Mouse (Mus musculus) left cerebral cortex, postnatal 36 days (tissue): ENCODE measurements around the gene Zfand3. TPM values are rescaled to one million over a fixed set of nuclear protein-coding genes. Genes with fewer than 3 reads are reported as not detected.

Experiments
- DNase-seq, 2 experiments: peaks; one replicate each; pipeline ENCODE4 v3.0.0; 2021 to 2022; ENCODE audit warnings: low spot score in 2 of 2, mixed read lengths in 1 of 2
- intact Hi-C: fragments of 180-260 bp; cut with DNase I; formaldehyde crosslinking; loops from one replicate; pipeline ENCODE4 v1.15.1; 2025
- total RNA-seq, 2 experiments: library from RNA; stranded (reverse); gene quantifications; 2 replicates each; pipeline ENCODE4 v1.2.3; 2021

Zfand3 gene
- total RNA-seq, 2 experiments from 2014 or later = 107 to 120 TPM

- intact Hi-C loops = loop anchor here (5.0 kb wide), 1 partner anchor 52 kb away; no protein-coding TSS in a partner anchor
These were observed 130.6 kb downstream of the Zfand3 start for GRCm38 (mm10) chr17:30134955-30135735.

GRCm38 (mm10) chr17:30135890-30136289 is 131.4 kb downstream of the Zfand3 start:
- DNase-seq = no peak
- intact Hi-C loops = no loop called here

More at GRCm38 (mm10) chr17:30134955-30135735, 130.6 kb downstream of the Zfand3 start:
- no peak for DNase-seq

GRCm38 (mm10) chr17:30136684-30137083 is 132.2 kb downstream of the Zfand3 start:
- no peak for DNase-seq
- intact Hi-C loops = no loop called here

- intact Hi-C loops = no loop called here
- DNase-seq = no peak
These were observed 132.6 kb downstream of the Zfand3 start for GRCm38 (mm10) chr17:30137115-30137514.

- intact Hi-C loops = no loop called here
- DNase-seq = no peak
These were observed 139.6 kb downstream of the Zfand3 start for GRCm38 (mm10) chr17:30144114-30144513.

GRCm38 (mm10) chr17:30145596-30146149 is 141.1 kb downstream of the Zfand3 start:
- no peak for DNase-seq
- intact Hi-C loops = no loop called here

- intact Hi-C loops = no loop called here
These were observed 142.0 kb downstream of the Zfand3 start for GRCm38 (mm10) chr17:30146555-30146954.

GRCm38 (mm10) chr17:30147897-30148296 is 143.4 kb downstream of the Zfand3 start:
- no peak for DNase-seq
- intact Hi-C loops = no loop called here

More at GRCm38 (mm10) chr17:30146555-30146954, 142.0 kb downstream of the Zfand3 start:
- no peak for DNase-seq

- DNase-seq = no peak
- intact Hi-C loops = no loop called here
These were observed 143.8 kb downstream of the Zfand3 start for GRCm38 (mm10) chr17:30148320-30148719.

GRCm38 (mm10) chr17:30149911-30150310 is 145.4 kb downstream of the Zfand3 start:
- no peak for DNase-seq
- intact Hi-C loops = no loop called here

- intact Hi-C loops = no loop called here
- DNase-seq = no peak
These were observed 149.6 kb downstream of the Zfand3 start for GRCm38 (mm10) chr17:30154144-30154543.

- intact Hi-C loops = no loop called here
- no peak for DNase-seq
These were observed 150.3 kb downstream of the Zfand3 start for GRCm38 (mm10) chr17:30154861-30155260.

GRCm38 (mm10) chr17:30155411-30155925 is 150.9 kb downstream of the Zfand3 start:
- intact Hi-C loops = no loop called here
- DNase-seq = no peak

GRCm38 (mm10) chr17:30158419-30159108 is 154.0 kb downstream of the Zfand3 start:
- no peak for DNase-seq

GRCm38 (mm10) chr17:30159341-30159740 is 154.8 kb downstream of the Zfand3 start:
- intact Hi-C loops = no loop called here
- no peak for DNase-seq

More at GRCm38 (mm10) chr17:30158419-30159108, 154.0 kb downstream of the Zfand3 start:
- intact Hi-C loops = no loop called here

- no peak for DNase-seq
- intact Hi-C loops = no loop called here
These were observed 156.4 kb downstream of the Zfand3 start for GRCm38 (mm10) chr17:30160823-30161432.

- DNase-seq = no peak
- intact Hi-C loops = no loop called here
These were observed 158.4 kb downstream of the Zfand3 start for GRCm38 (mm10) chr17:30162983-30163382.

GRCm38 (mm10) chr17:30163793-30164192 is 159.3 kb downstream of the Zfand3 start:
- DNase-seq = no peak
- intact Hi-C loops = no loop called here

- intact Hi-C loops = no loop called here
- DNase-seq = no peak
These were observed 160.3 kb downstream of the Zfand3 start for GRCm38 (mm10) chr17:30164818-30165217.

GRCm38 (mm10) chr17:30177435-30177834 is 172.9 kb downstream of the Zfand3 start:
- DNase-seq = no peak
- intact Hi-C loops = no loop called here
